Mouse (Mus musculus) heart, postnatal 10 days (tissue): Measurements from ENCODE around the gene Slc17a6. TPM values are rescaled to one million over a fixed set of nuclear protein-coding genes. Genes with fewer than 3 reads are reported as not detected.
A peak's percentile ranks its signal among the peaks of the same experiment; 100 is the strongest.
"Not testable (repeated sequence)": the region's sequence is repeated elsewhere in the genome, so short reads cannot be mapped to it uniquely, and the experiment has no call there.

Experiments
- DNase-seq, 2 experiments: peaks; one replicate each; pipeline ENCODE4 v3.0.0; 2021
- intact Hi-C: fragments of 180-260 bp; cut with DNase I; formaldehyde crosslinking; loops from one replicate; pipeline ENCODE4 v1.15.1; 2025
- total RNA-seq, 2 experiments: library from RNA; stranded (reverse); gene quantifications; 2 replicates each; pipeline ENCODE4 v1.2.3; 2021

Gene Slc17a6
- total RNA-seq, 2 experiments from 2014 or later, result not detected

- intact Hi-C loops, result no loop called here
- DNase-seq, result no peak
These were observed 35.3 kb downstream of the Slc17a6 start for GRCm38 (mm10) chr7:51657152-51657551.

GRCm38 (mm10) chr7:51662441-51662840 is 40.6 kb downstream of the Slc17a6 start:
- intact Hi-C loops, result no loop called here
- DNase-seq, result peak in 1 of 2 experiments; percentile 0

- DNase-seq, result no peak
- intact Hi-C loops, result no loop called here
These were observed 71.9 kb downstream of the Slc17a6 start for GRCm38 (mm10) chr7:51693539-51694217.

DNA sequence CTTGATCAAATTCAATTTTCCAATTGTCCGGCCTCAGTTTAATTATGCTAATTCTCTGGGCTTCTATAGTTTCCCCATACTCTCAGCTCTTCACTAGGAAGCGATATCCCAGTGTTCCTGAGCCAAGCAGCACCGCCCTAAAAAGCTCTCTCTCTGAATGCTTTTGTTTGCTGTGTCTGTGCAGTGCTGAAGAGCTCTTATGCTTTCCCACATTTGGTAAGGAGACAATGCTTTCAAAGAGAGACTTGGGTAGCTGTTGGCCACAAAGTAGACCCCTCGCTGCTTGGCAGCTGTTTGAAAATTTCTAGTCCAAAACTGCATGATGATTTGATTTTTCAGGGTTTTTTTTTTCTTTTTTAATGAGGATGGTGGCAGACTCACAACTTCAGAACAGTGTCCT is 72.6 kb downstream of the Slc17a6 start:
- DNase-seq, result no peak
- intact Hi-C loops, result no loop called here

DNA sequence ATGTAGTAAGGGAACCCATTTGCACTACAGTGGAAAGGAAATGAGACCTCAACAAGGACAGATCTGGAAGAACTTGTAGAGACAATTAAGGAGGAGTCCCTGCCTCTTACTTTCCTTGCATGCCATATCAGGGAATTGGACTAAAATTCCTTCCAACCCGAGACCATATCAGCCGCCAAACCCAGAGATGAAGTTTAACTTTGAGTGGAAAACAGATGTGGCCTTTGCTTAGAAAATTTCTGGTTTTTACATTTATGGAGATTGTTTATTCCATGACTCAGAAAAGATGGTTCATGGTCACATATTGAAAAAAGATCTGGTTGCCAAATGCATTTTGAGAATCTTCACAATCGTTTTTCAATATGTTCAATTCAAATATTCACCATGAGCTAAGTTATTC is 87.7 kb downstream of the Slc17a6 start:
- intact Hi-C loops, result no loop called here

GRCm38 (mm10) chr7:51710346-51710745 is 88.5 kb downstream of the Slc17a6 start:
- DNase-seq, intact Hi-C loops: not testable (repeated sequence)

More for the DNA sequence above, 87.7 kb downstream of the Slc17a6 start:
- DNase-seq, result no peak

DNA sequence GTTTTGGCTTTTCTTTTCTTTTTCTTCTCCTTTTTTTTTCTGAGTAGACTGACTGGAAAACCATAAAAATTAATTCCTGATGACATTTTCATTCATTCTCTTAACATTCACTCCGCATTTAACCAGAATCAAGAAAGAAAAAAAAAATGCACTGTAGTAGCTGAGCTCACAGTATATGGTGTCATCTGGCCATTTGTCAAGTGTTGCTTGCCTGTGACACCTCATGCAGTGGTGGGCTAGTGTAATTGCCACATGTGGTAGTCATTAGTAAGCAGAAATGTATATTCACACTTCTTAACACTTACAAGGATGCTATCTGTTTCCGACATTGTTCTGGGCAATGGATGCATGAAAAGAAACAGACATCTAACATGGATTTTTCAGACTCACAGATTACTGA is 94.0 kb downstream of the Slc17a6 start:
- no peak for DNase-seq
- intact Hi-C loops, result no loop called here

Other genes with a start within 250 kb of the Slc17a6 start
- under 1 TPM; 0.05 to 0.12 TPM for gene Ano5, start 111.0 kb upstream of the Slc17a6 start, total RNA-seq
- 10 to 100 TPM; 11.7 to 15.3 TPM for gene Gas2, start 240.0 kb downstream of the Slc17a6 start, total RNA-seq
- gene Fancf, start 240.3 kb downstream of the Slc17a6 start, total RNA-seq, result 1 to 10 TPM; 2.8 to 3.8 TPM